Mouse (Mus musculus): Measurements from ENCODE around the gene Rassf4.

DNA sequence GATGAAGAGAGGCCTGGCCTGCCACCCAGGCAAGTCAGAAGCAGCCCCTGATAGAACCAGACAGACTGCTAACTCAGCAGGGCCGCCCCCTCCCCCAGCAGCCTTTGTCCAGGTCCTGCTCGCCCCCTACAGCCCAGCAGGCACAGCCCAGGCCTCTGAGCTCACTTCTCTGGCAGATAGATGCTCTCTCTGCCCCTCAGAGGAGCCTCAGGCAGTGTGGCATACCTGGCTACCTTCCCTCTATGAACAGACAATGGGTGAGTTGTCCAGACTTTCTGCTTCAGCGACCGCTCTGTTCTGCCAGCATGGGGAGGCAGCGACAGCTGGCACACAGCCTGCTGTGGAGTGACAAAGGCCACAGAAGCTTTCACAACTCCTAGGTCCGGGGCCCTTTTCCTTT, 3.6 kb downstream of the Rassf4 start:
- peak; percentile 19; the same call in 1 of the 2 replicates for TF ChIP-seq CTCF (IDR thresholded peaks at IDR 0.05)
- no peak for TF ChIP-seq EP300 (IDR thresholded peaks at IDR 0.05)

All from lung, postnatal 0 days (tissue).